Mouse (Mus musculus) mesoderm, embryonic 11.5 days (tissue): ENCODE measurements around the gene Olfr194.
"Not testable (repeated sequence)": the region's sequence is repeated elsewhere in the genome, so short reads cannot be mapped to it uniquely, and the experiment has no call there.

Experiments used
- DNase-seq: peaks from one replicate; pipeline ENCODE4 v3.0.0-alpha.2; 2012; ENCODE audit warnings: low read depth, low spot score

The Olfr194 gene

GRCm38 (mm10) chr16:59120969-59121368, at the start of gene Olfr194:
Gene Olfr194, minus strand, starts transcription at chr16:59121069.
- no peak for DNase-seq

- DNase-seq: no peak
Observed at GRCm38 (mm10) chr16:59170354-59170753, 49.5 kb upstream of the Olfr194 start, which contains the start of gene Olfr196. Gene Olfr196, minus strand, starts transcription at chr16:59170454.

GRCm38 (mm10) chr16:59151996-59152395, 31.1 kb upstream of the Olfr194 start:
- DNase-seq: no peak

GRCm38 (mm10) chr16:59146746-59147145, 25.9 kb upstream of the Olfr194 start, which contains the start of gene Olfr195:
Gene Olfr195, plus strand, starts transcription at chr16:59147046.
- no peak for DNase-seq

GRCm38 (mm10) chr16:59141105-59141504, 20.2 kb upstream of the Olfr194 start:
- DNase-seq: no peak

DNA sequence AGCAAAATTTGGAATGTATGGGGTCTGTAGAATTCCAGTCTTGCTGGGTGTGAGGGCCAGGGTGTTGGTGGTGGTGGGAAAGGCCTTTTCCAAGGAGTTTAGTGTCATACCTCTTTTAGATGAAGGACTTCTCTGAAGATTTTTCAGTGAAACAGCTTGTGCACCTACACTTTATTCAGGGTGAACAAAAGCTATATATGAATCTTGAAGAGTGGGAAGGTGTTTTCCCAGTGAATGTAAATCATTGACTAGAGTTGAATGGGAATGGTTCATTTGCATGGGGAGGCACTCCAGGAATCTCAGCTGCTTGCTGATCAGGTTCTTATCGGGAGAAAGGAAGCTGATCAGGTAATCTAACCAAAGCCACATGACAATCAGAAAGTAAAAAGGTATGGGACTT, 9.9 kb upstream of the Olfr194 start:
- no peak for DNase-seq

- no peak for DNase-seq
Observed at GRCm38 (mm10) chr16:59111781-59112180, 9.1 kb downstream of the Olfr194 start, which contains the start of gene Olfr193. Gene Olfr193, minus strand, starts transcription at chr16:59111881.

- not testable (repeated sequence) for DNase-seq
Observed at GRCm38 (mm10) chr16:59108522-59108921, 12.3 kb downstream of the Olfr194 start.

DNA sequence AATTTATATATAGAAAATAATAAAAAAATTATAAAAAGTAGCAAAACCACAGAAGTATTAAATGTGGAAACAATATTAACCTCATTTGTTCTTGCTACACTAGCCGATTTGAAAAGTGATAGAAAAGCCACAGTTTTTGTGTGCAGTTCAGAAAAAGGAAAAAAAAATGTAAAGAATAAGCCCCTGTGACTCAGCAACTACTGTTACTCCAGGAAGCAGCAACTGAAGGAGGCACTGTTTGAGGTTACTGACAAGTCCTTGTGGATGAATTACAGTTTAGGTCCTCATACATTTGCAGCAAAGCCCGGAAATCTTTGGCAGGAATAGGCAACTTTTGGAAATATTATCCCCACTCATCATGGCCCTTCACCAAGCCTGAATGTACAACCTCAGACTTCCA, 15.6 kb downstream of the Olfr194 start:
- no peak for DNase-seq

DNA sequence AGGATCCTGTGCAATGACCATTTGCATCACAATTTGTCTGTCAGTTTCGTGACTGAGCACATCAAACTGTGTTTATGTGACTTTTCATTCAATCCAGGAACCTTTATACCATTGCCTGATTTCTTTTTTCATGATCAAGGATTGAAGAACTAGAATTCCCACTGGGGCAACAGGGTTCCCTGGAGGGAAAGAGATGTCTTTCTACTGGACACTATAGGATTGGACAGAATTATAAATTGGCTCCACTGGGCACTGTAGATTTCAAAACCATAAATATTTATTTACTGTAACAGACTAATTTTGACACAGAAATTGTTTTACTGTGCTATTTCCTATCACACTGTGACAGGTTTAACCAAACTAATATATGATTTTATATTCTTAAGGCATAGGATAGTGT, 31.1 kb downstream of the Olfr194 start, which contains the start of gene Olfr191:
Gene Olfr191, minus strand, starts transcription at position 101 of the 400 bp plus-strand sequence.
- not testable (repeated sequence) for DNase-seq

DNA sequence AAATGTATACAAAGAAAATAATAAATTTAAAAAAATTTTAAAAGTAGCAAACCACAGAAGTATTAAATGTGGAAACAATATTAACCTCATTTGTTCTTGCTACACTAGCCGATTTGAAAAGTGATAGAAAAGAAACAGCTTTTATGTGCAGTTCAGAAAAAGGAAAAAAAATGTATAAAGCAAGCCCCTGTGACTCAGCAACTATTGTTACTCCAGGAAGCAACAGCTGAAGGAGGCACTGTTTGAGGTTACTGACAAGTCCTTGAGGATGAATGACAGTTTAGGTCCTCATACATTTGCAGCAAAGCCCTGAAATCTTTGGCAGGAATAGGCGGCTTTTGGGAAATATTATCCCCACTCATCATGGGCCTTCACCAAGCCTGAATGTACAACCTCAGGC, 39.8 kb downstream of the Olfr194 start:
- DNase-seq: not testable (repeated sequence)

DNA sequence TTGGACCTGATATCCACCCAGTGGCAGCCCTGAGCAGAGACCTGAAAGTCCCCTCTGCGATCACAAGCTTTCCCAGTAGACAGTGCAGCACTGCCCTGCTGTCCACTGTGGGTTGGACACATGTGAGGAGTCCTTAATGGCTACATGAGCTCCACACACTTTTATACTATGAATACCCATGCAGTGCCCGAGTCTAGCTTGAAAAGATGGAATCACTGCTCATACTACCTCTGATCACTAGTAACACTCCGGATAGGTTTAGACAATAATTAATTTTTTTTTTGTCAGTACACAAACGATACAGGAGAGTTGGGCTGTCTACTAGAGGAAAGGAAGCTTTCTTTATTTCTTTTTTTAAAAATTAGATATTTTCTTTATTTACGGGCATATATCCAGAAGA, 43.0 kb downstream of the Olfr194 start, which contains the start of gene Olfr190:
Gene Olfr190, minus strand, starts transcription at position 101 of the 400 bp plus-strand sequence.
- DNase-seq: no peak

DNA sequence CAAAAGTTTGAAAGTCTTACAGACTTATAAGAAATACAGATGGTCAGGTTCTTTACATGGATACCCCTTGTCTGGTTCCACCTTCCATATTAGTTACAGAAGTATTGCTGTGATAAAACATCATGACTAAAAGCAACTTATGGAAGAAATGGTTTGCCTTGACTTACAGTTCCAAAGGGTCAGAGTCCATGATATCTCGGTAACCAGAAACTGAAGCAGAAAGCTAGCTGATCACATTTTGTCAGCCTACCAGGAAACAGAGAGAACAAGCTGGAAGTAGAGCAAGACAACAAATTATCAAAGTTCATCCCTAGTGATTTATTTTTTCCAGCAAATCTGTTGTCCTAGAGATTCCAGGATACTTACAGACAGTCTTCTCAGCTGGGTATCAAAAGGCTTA, 47.3 kb downstream of the Olfr194 start:
- no peak for DNase-seq

DNA sequence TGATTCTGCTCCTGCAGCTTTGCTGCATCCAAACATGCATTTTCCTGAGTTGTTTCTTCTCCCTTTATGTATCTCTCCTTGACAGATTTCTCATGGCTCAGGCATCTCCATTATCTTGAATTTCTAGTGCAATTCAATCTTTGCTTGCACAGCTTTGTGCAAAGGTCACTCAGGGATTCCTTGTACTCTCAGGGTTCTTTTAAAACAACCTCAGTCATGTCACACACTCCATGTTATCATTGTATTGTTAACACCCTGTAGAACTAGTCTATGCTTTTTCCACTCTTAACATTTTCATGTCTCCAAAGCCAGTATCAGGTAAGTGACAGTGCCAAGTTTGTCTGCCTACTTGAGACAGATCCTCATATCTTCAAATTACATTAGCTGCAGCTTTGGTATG, 49.1 kb downstream of the Olfr194 start:
- DNase-seq: no peak
